Mouse (Mus musculus) intestine, embryonic 16.5 days (tissue): ENCODE measurements at regions not wholly inside any gene's neighbourhood (a gene's known extent, or its start where the extent isn't known, plus 50 kb on each side); places are given as distances from the start of the nearest gene placed in this dataset.

Experiments used
- ATAC-seq: fragments of 200-750 bp; cut with Nextera tagmentation; 2 replicates; pipeline ENCODE4 v1.8.0; 2017; ENCODE audit warnings: moderate TSS enrichment, moderate library complexity
- H3K27ac ChIP-seq: fragments of 300-500 bp; sonication (generic); 2 replicates; pipeline ENCODE4 v1.5.1; 2014; ENCODE audit warnings: mild to moderate bottlenecking, low read length
- H3K27me3 ChIP-seq: fragments of 300-500 bp; sonication (generic); replicated peaks from 2 replicates; pipeline ENCODE4 v1.6.1; 2014; ENCODE audit warnings: low read length, control low read depth, mixed read lengths; ENCODE audit not compliant: control insufficient read depth, insufficient read depth
- H3K36me3 ChIP-seq: fragments of 300-500 bp; sonication (generic); 2 replicates; pipeline ENCODE4 v1.6.1; 2014; ENCODE audit warnings: low read length, control low read depth; ENCODE audit not compliant: control insufficient read depth, insufficient read depth
- H3K4me1 ChIP-seq: fragments of 300-500 bp; sonication (generic); 2 replicates; pipeline ENCODE4 v1.6.1; 2014; ENCODE audit warnings: low read length, control low read depth, mixed read lengths; ENCODE audit not compliant: control insufficient read depth, insufficient read depth
- H3K4me2 ChIP-seq: fragments of 300-500 bp; sonication (generic); 2 replicates; pipeline ENCODE4 v1.6.1; 2014; ENCODE audit warnings: low read depth, low read length, control low read depth
- H3K4me3 ChIP-seq: fragments of 300-500 bp; sonication (generic); 2 replicates; pipeline ENCODE4 v1.5.1; 2014; ENCODE audit warnings: mild to moderate bottlenecking, low read length
- H3K9ac ChIP-seq: fragments of 300-500 bp; sonication (generic); 2 replicates; pipeline ENCODE4 v1.6.1; 2014; ENCODE audit warnings: low read depth, low read length
- H3K9me3 ChIP-seq: fragments of 300-500 bp; sonication (generic); 2 replicates; pipeline ENCODE4 v1.6.1; 2016; ENCODE audit warnings: low read length, control low read depth; ENCODE audit not compliant: control insufficient read depth
- WGBS: fragments of 180-500 bp; shearing (Covaris S2); extraction: QIAGEN DNeasy Blood & Tissue Kit; methylation state at CpG from one replicate; pipeline ENCODE4 v1.1.7; 2014; 5-methylcytosine and 5-hydroxymethylcytosine counted together

DNA sequence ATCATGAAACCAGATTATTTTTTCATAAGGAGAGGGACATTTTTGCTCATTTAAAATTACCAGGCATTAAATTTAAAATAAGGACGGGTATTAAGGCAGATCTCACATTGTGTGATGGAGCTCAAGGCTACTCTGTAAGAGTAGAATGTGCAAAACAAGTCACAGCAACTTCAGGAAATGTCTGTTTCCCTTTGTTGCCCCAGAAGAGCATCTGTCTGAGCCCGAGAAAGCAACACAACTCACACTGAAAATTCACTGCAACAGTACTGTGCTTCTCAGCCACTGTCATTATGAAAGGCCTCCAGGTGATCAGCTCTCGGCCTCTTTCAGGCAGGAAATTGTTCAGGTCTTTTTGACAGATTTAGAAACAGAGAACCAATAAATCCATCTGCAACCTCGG, 129.7 kb upstream of the Adgrl4 start:
- 58% methylated on average over 4 of the region's 4 CpGs for WGBS
- no peaks in the 10 kb centered on the region for H3K36me3 ChIP-seq

DNA sequence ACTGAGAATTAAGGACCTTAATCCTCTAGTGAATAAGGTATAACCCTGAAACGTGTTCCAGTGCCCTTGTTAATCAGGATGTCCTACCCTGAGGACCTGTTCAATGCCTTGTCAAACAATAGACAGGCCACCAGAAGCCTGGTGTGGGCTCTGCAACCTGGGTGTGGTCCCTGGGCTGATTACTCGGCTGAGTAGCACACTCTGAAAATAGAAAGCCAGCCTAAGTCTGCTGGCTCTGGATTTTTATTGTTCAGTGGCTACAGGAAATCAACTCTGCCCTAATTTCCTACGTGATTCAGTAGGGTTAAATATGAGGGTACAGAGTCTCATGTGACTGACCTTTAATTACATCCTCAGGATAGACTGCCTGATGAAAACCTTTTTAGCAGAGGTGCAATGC, 113.9 kb upstream of the Adgrl4 start:
- no peak overlapping the region for H3K4me2 ChIP-seq
- no peak overlapping the region for H3K27ac ChIP-seq
- H3K36me3 ChIP-seq = no peaks in the 10 kb centered on the region
- no peak; the same call in 1 of the 2 replicates for ATAC-seq
- H3K27me3 ChIP-seq = no peaks in the 10 kb centered on the region
- H3K4me3 ChIP-seq = no peak overlapping the region
- no peaks in the 10 kb centered on the region for H3K4me1 ChIP-seq
- H3K9ac ChIP-seq = no peak overlapping the region
- H3K9me3 ChIP-seq = no peaks in the 10 kb centered on the region
- 28% methylated on average over 3 of the region's 3 CpGs for WGBS

More for the DNA sequence above, 129.7 kb upstream of the Adgrl4 start:
- Histone ChIP-seq H3K4me3 (no peak overlapping the region), H3K27ac (no peak overlapping the region), H3K9ac (no peak overlapping the region), H3K4me1 (no peaks in the 10 kb centered on the region), H3K9me3 (no peaks in the 10 kb centered on the region), H3K27me3 (no peaks in the 10 kb centered on the region), H3K4me2 (no peak overlapping the region)
- ATAC-seq = no peak

DNA sequence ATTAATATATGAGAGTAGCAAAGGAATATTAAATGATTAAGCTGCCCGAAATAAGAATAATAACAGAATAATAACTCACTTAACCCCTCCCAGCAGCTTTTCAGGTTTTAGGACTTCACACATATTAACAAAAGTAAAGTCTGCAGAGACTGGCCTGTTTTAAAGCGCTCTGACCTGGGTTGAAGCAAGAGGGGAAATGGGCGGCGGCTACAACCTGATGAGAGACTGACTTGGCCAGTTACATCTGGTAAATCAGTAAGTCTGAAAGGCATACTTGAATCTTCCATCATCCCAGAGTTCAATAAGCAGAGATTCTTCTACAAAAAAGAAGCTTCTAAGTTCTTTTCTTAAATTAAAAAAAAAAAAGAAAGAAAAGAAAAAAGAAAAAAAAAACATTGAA, 107.9 kb upstream of the Adgrl4 start:
- H3K27ac ChIP-seq = no peak overlapping the region
- H3K27me3 ChIP-seq = no peaks in the 10 kb centered on the region
- H3K4me1 ChIP-seq = no peaks in the 10 kb centered on the region
- H3K36me3 ChIP-seq = no peaks in the 10 kb centered on the region
- H3K4me2 ChIP-seq = no peak overlapping the region
- H3K4me3 ChIP-seq = no peak overlapping the region
- ATAC-seq = no peak
- H3K9ac ChIP-seq = no peak overlapping the region
- 93% methylated on average over 4 of the region's 4 CpGs for whole genome bisulfite sequencing
- no peaks in the 10 kb centered on the region for H3K9me3 ChIP-seq

DNA sequence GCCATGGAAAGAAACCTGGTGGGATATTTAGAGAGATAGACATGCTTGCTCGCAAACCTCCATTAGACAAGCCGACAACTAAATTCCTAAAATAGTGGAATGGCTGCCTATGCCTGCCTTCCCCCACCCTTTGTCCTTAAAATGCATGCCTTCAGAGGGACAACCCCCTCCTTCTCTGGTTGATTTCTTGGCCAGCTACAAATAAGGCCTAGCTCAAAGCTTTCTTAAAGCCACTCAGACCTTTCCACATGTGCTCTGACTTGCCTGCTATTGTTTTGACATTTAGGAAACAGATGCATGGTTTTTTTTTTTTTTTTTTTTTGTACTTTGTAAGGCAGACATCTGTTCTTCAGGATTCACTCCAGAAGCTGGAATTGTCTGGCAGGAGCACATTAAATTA, 105.8 kb upstream of the Adgrl4 start:
- Histone ChIP-seq H3K4me3 (no peak overlapping the region), H3K4me1 (no peaks in the 10 kb centered on the region), H3K36me3 (no peaks in the 10 kb centered on the region), H3K9ac (no peak overlapping the region), H3K27me3 (no peaks in the 10 kb centered on the region), H3K9me3 (no peaks in the 10 kb centered on the region), H3K4me2 (no peak overlapping the region), H3K27ac (no peak overlapping the region)
- no peak for ATAC-seq
- 84% methylated on average over 2 of the region's 2 CpGs for WGBS

DNA sequence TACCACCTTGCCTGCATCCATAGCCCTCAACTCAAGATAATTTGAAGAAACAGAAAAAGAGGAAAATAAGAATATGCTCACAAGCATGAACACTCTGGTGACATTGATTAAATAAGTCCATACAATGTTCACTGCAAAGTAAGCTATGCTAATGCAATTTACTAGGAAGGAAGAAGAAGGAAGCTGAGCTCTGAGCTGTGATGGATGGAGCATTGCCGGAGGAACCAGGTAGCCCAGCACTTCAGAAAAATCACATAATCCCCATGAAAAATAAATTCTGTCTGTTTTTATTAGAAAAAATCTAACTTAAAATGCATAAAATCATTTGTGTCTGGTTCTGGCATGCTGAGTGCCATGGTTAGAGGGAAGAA, 105.4 kb upstream of the Adgrl4 start:
- Histone ChIP-seq H3K9me3 (no peaks in the 10 kb centered on the region), H3K4me3 (no peak overlapping the region), H3K9ac (no peak overlapping the region), H3K27ac (no peak overlapping the region), H3K4me2 (no peak overlapping the region), H3K36me3 (no peaks in the 10 kb centered on the region), H3K4me1 (no peaks in the 10 kb centered on the region), H3K27me3 (no peaks in the 10 kb centered on the region)
- no peak for ATAC-seq
- 92% methylated on average over 1 of the region's 1 CpGs for WGBS

DNA sequence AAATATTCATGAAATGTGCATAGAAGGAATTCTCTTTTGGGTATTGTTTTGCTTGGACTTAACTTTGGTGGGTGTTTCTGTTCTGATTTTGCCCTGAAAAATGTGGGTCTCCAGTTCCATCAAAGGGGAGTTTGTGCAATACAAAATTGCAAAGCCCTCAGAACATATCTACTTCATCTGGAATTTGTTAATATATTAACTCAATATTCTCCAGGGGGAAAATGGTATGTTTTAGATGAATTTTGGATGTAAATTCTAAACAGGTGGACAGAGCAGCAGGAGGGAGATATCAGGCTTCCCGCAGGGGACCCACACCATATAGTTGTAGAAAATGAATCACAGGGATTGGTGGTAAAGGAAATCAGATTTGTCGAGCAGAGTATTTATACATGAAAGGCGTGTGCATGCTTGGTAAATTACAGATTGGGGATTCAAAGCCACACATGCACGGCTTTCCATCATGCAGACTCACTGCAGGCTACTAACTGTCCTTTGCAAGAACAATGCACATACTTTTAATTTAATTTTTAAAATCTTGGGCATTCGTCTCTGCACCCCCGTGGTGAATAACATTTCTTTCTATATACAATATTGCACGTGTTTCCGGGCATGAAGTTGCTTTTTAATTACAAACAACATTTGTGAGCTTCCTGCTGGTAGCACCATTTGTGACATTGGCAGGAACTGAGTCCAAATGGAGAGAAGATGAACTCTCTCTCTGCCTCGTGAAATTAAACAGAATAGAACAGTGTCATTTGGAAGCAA, 104.8 kb upstream of the Adgrl4 start:
- Histone ChIP-seq H3K4me2 (no peak overlapping the region), H3K9ac (no peak overlapping the region), H3K36me3 (no peaks in the 10 kb centered on the region), H3K4me1 (no peaks in the 10 kb centered on the region), H3K27ac (no peak overlapping the region), H3K9me3 (no peaks in the 10 kb centered on the region), H3K27me3 (no peaks in the 10 kb centered on the region), H3K4me3 (no peak overlapping the region)
- ATAC-seq = no peak
- 62% methylated on average over 9 of the region's 9 CpGs for WGBS

DNA sequence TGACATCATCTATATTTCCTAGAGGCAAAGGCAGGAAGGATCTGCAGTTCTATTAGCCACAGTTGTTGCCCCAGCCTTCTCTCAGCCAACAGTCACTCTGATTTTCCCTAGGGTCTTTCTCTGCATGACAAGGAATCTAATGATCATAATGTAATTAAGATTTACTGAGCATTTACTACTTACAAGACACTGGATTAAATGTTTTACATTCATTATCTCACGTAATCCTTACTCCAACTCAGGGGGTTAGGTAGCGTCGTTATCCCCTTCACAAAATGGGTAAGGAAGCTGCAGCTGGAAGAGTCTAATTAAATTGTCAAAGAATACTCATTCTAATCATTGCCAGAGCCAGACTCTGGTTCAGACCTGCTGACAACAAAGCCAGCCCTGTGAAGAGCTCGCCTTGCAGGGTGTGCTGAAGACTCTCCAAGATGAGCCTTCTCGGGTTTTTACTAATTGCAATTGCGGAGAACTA, 103.8 kb upstream of the Adgrl4 start:
- H3K27ac ChIP-seq = no peak overlapping the region
- no peaks in the 10 kb centered on the region for H3K4me1 ChIP-seq
- H3K9ac ChIP-seq = no peak overlapping the region
- no peaks in the 10 kb centered on the region for H3K27me3 ChIP-seq
- no peak overlapping the region for H3K4me3 ChIP-seq
- H3K9me3 ChIP-seq = no peaks in the 10 kb centered on the region
- no peak overlapping the region for H3K4me2 ChIP-seq
- H3K36me3 ChIP-seq = no peaks in the 10 kb centered on the region
- 50% methylated on average over 6 of the region's 6 CpGs for WGBS
- no peak for ATAC-seq

DNA sequence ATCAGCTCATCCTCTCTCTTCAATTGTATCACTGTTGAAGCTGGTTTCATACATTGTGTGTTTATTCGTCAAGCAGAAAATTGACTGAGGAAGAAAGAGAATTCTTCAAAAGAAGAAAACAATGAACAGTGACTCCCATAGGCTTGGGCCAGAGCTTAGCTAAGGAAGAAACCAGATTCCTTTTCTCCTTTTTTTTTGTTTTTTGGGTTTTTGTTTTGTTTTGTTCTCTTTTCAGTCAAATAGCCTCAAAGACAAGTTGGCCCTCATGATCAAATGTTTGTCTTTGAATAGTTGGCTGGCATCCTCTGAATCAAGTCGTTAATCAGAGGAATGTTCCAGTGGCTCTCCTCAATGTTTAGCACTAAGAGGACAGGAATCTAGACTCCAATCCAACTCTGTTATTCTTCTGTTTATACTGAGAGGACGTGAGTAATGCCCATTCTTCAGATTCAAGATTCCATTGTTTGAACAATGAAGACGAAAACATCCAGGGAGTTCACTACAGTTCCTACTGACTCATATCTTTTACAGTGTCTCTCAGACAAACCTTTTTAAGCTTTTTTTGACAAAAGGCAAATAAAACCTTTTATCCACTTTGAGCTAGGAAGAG, 86.1 kb upstream of the Adgrl4 start:
- no peak for ATAC-seq
- Histone ChIP-seq H3K4me2 (no peak overlapping the region), H3K4me1 (no peaks in the 10 kb centered on the region), H3K4me3 (no peak overlapping the region), H3K36me3 (no peaks in the 10 kb centered on the region), H3K9me3 (no peaks in the 10 kb centered on the region), H3K27ac (no peak overlapping the region), H3K9ac (no peak overlapping the region), H3K27me3 (no peaks in the 10 kb centered on the region)
- WGBS = 46% methylated on average over 4 of the region's 4 CpGs

DNA sequence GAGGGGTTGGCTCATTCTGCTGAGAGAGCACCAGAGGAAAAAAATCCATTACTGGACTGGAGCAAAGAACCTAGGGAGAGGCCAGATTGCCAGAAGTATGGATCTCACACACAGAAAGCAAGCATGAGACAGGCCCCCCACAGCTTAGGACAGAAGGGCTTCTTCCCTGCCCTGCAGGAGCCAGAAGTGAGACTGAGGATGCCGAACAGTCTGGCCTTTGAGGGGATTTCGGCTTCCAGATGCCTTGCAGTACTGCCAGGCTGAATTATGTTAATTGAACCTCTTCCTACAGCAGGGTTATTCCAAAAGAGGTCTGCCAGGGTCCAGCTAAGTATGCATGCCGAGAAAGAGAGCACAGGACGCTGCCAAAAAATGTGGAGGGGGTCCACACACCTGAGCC, 71.4 kb upstream of the Adgrl4 start:
- WGBS = 68% methylated on average over 4 of the region's 4 CpGs
- Histone ChIP-seq H3K4me3 (no peak overlapping the region), H3K36me3 (no peaks in the 10 kb centered on the region), H3K4me2 (no peak overlapping the region), H3K9me3 (no peaks in the 10 kb centered on the region), H3K27me3 (no peaks in the 10 kb centered on the region), H3K4me1 (no peaks in the 10 kb centered on the region), H3K27ac (no peak overlapping the region), H3K9ac (no peak overlapping the region)
- ATAC-seq = no peak
